Mouse (Mus musculus) forebrain, embryonic 15.5 days (tissue): Measurements from ENCODE around the gene Tlr2. TPM values are rescaled to one million over a fixed set of nuclear protein-coding genes. Genes with fewer than 3 reads are reported as not detected.

Source experiments
- ATAC-seq: fragments of 200-750 bp; cut with Nextera tagmentation; replicated peaks from 2 replicates; pipeline ENCODE4 v1.8.0; 2017; ENCODE audit warnings: mild to moderate bottlenecking, moderate TSS enrichment, moderate library complexity
- H3K27ac ChIP-seq: fragments of 300-500 bp; sonication (generic); replicated peaks from 2 replicates; pipeline ENCODE4 v1.5.1; 2015; ENCODE audit warnings: mild to moderate bottlenecking, inconsistent platforms
- H3K27me3 ChIP-seq: fragments of 300-500 bp; sonication (generic); 2 replicates; pipeline ENCODE4 v1.6.1; 2015; ENCODE audit warnings: inconsistent platforms
- H3K36me3 ChIP-seq: fragments of 300-500 bp; sonication (generic); 2 replicates; pipeline ENCODE4 v1.6.1; 2015; ENCODE audit warnings: mild to moderate bottlenecking, inconsistent platforms
- H3K4me1 ChIP-seq: fragments of 300-500 bp; sonication (generic); 2 replicates; pipeline ENCODE4 v1.6.1; 2015; ENCODE audit warnings: inconsistent platforms
- H3K4me2 ChIP-seq: fragments of 300-500 bp; sonication (generic); replicated peaks from 2 replicates; pipeline ENCODE4 v1.6.1; 2015; ENCODE audit warnings: mild to moderate bottlenecking, inconsistent platforms
- H3K4me3 ChIP-seq: fragments of 300-500 bp; sonication (generic); 2 replicates; pipeline ENCODE4 v1.5.1; 2015; ENCODE audit warnings: mild to moderate bottlenecking, inconsistent platforms
- H3K9ac ChIP-seq: fragments of 300-500 bp; sonication (generic); replicated peaks from 2 replicates; pipeline ENCODE4 v1.6.1; 2015; ENCODE audit warnings: mild to moderate bottlenecking, inconsistent platforms
- H3K9me3 ChIP-seq: fragments of 300-500 bp; sonication (generic); 2 replicates; pipeline ENCODE4 v1.6.1; 2016; ENCODE audit warnings: inconsistent platforms
- WGBS: fragments of 180-500 bp; shearing (Covaris S2); methylation state at CpG from one replicate; pipeline ENCODE4 v1.1.7; 2015; ENCODE audit warnings: mixed read lengths; 5-methylcytosine and 5-hydroxymethylcytosine counted together
- polyA plus RNA-seq: library from polyadenylated mRNA; unstranded; fragments of >200 nt; fragmentation: Nextera tagmentation; extraction: Ambion mirVana; gene quantifications from 2 replicates; pipeline ENCODE4 v1.2.1, GENCODE M21; 2015

Tlr2 gene
- polyA plus RNA-seq, 1 experiment from 2014 or later, result 0.99 TPM

DNA sequence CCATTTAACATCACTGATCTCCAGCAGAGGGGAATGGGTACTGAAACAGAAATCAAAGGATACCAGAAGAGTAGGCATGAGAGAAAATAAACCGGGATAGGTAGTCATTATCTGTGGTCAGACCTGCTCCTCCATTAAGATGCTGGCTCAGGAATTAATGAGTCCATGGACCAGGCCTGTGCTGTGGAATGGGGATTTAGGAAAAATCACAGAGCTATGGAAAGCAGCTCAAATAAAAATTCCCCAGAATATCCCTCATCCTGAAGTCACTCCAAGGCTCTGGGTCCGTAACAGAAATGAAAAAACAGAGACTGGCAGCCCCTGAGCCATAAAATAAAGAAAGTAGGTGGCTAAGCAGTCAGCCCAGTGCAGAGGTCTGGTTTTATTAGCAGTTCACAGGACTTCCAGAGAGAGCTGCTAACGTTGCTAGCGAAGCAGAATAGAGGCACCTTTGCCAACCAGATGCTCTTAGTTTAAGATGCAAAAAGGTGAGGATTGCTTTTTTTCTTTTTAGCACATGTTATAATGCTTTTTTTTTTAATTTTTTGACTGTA is 25.1 kb downstream of the Tlr2 start:
- 73% methylated on average over 4 of the region's 4 CpGs for WGBS
- ATAC-seq, result no peak

DNA sequence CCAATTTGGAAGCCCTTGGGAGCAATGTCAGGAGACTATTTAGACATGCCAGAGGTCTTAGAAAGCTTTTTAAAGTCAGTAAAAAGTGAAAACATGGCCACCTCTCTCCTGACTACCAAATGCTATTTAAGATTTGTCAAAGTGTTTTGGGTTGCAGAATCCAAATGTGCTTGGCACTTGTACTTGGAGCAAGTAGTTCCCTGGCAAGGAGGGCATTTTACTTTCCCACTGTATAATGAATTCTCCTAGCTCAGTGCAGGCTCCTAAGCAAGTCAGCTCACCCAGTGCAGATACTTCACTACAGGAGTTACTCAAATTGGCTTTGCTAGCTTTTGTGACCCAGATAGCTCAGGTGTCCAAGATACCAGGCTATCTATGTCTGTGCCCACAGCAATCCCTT is 28.7 kb downstream of the Tlr2 start:
- H3K4me3 ChIP-seq, result no peak overlapping the region
- no peak for ATAC-seq
- H3K27ac ChIP-seq, result no peak overlapping the region
- no peaks in the 10 kb centered on the region for H3K27me3 ChIP-seq
- no peak overlapping the region for H3K9ac ChIP-seq
- no peak overlapping the region for H3K4me2 ChIP-seq
- H3K36me3 ChIP-seq, result no peaks in the 10 kb centered on the region
- no peaks in the 10 kb centered on the region for H3K4me1 ChIP-seq
- no peaks in the 10 kb centered on the region for H3K9me3 ChIP-seq

More for the DNA sequence above, 25.1 kb downstream of the Tlr2 start:
- Histone ChIP-seq H3K27me3 (no peaks in the 10 kb centered on the region), H3K9me3 (no peaks in the 10 kb centered on the region), H3K4me2 (no peak overlapping the region), H3K4me1 (no peaks in the 10 kb centered on the region), H3K36me3 (no peaks in the 10 kb centered on the region), H3K4me3 (no peak overlapping the region), H3K9ac (no peak overlapping the region), H3K27ac (no peak overlapping the region)

DNA sequence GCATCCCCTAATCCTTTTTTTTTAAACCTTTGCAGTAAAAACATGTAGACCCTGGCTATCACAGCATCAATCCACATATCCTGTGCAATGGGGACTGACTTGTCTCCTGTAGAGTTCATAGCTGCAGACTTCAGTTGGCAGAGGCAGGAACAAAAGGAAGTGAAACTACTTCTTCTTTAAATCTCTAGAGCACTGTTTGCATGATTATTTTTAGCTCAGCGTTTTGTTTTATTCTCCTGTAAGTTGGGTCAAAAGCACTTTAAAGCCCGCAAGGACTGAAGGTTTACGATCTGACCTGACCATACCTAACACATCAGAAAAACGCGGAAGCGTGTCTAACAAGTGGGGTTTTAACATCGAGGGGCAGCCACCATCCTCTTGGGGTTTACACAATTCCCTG is 29.6 kb downstream of the Tlr2 start:
- Histone ChIP-seq H3K4me1 (no peaks in the 10 kb centered on the region), H3K9me3 (no peaks in the 10 kb centered on the region), H3K4me3 (no peak overlapping the region), H3K36me3 (no peaks in the 10 kb centered on the region), H3K9ac (no peak overlapping the region), H3K4me2 (no peak overlapping the region), H3K27me3 (no peaks in the 10 kb centered on the region), H3K27ac (no peak overlapping the region)
- 87% methylated on average over 7 of the region's 7 CpGs for WGBS
- ATAC-seq, result no peak

DNA sequence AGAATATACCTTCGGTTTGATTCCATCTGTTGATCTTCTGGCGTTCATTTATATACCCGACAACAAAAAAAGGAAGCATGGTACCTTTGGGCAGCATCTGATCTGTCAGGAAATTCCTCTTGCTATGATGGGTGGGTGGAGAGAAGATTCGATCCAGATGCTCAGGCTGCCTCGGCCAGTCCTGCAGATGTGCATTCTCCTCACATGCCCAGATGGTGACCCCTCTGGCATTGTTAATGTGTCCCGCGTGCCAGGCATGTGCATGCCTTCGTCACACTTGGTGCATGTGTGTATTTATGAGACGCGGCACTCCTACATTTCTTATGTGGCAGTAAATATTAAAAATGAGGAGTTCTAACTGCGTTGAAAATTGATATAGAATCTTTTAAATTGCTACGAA is 33.1 kb downstream of the Tlr2 start:
- ATAC-seq, result no peak
- whole genome bisulfite sequencing, result 91% methylated on average over 12 of the region's 12 CpGs
- H3K4me3 ChIP-seq, result no peak overlapping the region

DNA sequence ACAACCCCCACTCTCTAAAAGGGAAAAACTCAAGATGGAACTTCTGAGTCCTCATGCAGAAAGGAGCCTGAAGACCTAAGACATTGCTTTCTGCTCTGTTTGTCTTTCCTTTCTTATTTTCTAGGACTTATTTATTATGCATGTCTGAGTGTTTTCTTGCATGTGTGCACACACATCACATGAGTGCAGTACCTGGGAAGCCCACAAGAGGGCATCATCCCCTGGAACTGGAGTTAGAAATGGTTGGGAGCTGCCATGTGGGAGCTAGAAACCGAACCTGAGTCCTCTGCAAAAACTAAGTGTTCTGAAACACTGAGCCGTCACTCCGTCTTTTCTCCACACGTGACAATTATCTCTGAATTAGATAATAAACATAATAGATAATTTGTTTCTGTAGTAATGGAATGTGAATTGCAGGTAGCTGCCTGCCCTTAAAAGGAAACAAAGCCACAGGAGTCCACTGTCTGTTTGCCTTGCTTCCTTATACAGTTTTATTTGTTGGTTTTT is 39.9 kb downstream of the Tlr2 start:
- H3K36me3 ChIP-seq, result no peaks in the 10 kb centered on the region
- no peak overlapping the region for H3K27ac ChIP-seq
- H3K4me2 ChIP-seq, result no peak overlapping the region
- no peak for ATAC-seq
- H3K9ac ChIP-seq, result no peak overlapping the region
- WGBS, result 92% methylated on average over 4 of the region's 4 CpGs
- H3K4me3 ChIP-seq, result no peak overlapping the region
- no peaks in the 10 kb centered on the region for H3K9me3 ChIP-seq
- no peaks in the 10 kb centered on the region for H3K4me1 ChIP-seq
- no peaks in the 10 kb centered on the region for H3K27me3 ChIP-seq

More for the DNA sequence above, 33.1 kb downstream of the Tlr2 start:
- H3K4me2 ChIP-seq, result no peak overlapping the region
- H3K9me3 ChIP-seq, result no peaks in the 10 kb centered on the region
- H3K27ac ChIP-seq, result no peak overlapping the region
- no peaks in the 10 kb centered on the region for H3K27me3 ChIP-seq
- H3K4me1 ChIP-seq, result no peaks in the 10 kb centered on the region
- H3K9ac ChIP-seq, result no peak overlapping the region
- H3K36me3 ChIP-seq, result no peaks in the 10 kb centered on the region

DNA sequence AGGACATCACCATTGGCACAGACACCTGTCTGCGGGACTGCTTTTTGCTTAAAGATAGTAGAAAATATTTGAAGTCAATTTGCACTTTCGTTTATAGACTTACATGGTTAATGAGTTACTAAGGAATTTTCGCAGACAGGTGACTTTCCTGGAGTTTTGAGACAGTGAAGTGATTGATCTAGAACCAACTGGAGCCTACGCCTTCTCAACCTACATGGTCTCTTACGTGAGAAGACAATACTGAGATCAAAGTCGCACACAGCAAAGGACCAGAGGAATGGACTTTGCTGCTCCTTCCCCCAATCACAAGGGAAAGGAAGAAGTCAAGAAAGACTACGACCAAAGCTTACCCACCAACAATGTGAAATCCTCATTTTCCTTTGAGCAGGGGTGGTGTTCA is 42.1 kb downstream of the Tlr2 start:
- Histone ChIP-seq H3K27me3 (no peaks in the 10 kb centered on the region), H3K4me2 (no peak overlapping the region), H3K36me3 (no peaks in the 10 kb centered on the region), H3K27ac (no peak overlapping the region), H3K4me3 (no peak overlapping the region), H3K9me3 (no peaks in the 10 kb centered on the region), H3K9ac (no peak overlapping the region), H3K4me1 (no peaks in the 10 kb centered on the region)
- no peak for ATAC-seq
- 93% methylated on average over 7 of the region's 7 CpGs for WGBS

DNA sequence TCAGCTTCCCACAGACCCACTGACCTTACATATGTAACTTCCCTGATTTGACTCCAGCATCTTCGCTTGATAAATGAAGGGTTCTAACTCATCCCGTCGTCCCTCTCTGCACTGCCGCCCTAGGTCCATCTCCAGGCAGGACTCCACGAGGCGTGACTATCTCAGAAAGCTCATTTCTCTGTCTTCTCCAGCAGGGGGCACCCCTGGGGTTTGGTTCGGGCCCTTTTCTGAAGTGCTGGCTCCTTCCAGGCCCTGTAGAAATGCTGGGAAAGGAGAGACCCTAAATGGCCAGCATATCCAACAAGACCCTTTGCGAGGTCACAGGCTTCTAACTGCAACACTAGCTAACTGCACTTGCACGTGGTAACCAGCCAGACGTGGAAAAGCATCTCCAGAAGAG is 43.7 kb downstream of the Tlr2 start:
- WGBS, result 7% methylated on average over 10 of the region's 10 CpGs
- peak; percentile 71 for ATAC-seq
- no peak overlapping the region for H3K4me2 ChIP-seq

DNA sequence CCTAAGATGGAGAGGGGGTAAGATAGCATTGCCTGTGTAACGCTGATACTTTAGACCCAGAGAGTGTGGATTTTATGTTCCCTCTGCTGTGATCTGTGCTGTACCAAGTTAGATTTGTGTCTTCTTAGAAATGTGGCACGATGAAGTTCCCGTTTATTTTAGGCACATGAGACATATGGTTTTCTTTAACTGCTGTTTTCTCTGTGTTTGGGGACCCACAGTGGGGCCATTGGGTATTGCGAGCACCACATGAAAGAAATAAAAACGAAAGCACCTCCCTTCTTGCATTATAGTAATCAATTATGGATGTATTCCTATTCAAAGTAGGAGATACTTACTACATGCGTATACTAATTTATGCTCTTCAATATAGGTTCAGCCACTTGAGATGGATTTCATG is 44.5 kb downstream of the Tlr2 start:
- no peak overlapping the region for H3K4me3 ChIP-seq
- H3K9ac ChIP-seq, result no peak overlapping the region
- H3K4me1 ChIP-seq, result no peaks in the 10 kb centered on the region
- no peak for ATAC-seq
- H3K27ac ChIP-seq, result no peak overlapping the region
- no peak overlapping the region for H3K4me2 ChIP-seq
- no peaks in the 10 kb centered on the region for H3K27me3 ChIP-seq
- 81% methylated on average over 6 of the region's 6 CpGs for WGBS
- H3K36me3 ChIP-seq, result no peaks in the 10 kb centered on the region
- no peaks in the 10 kb centered on the region for H3K9me3 ChIP-seq

More for the DNA sequence above, 43.7 kb downstream of the Tlr2 start:
- Histone ChIP-seq H3K27ac (no peak overlapping the region), H3K4me3 (no peak overlapping the region), H3K36me3 (no peaks in the 10 kb centered on the region), H3K9ac (no peak overlapping the region), H3K4me1 (no peaks in the 10 kb centered on the region), H3K9me3 (no peaks in the 10 kb centered on the region), H3K27me3 (no peaks in the 10 kb centered on the region)

DNA sequence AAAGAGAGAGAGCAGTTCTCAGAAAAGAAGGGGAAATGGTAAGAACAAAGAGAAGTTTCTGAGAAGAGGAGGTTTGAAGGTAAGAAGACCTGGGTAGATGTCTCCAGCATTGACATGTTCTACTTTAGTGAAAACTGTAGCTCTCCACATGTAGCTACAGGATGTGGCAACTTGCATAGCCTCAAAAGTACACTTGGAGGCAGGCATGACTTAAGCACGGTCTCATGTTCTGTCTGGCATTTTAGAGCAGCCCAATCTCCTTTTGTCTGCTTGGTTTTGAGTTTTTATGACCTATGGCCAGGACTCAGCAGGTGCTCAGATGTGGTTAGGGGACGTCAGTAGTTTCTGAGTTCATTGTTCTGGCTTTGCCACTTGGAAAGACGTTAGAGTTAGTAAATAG is 50.1 kb downstream of the Tlr2 start:
- ATAC-seq, result no peak
- Histone ChIP-seq H3K9me3 (no peaks in the 10 kb centered on the region), H3K4me1 (no peaks in the 10 kb centered on the region), H3K9ac (no peak overlapping the region), H3K27me3 (no peaks in the 10 kb centered on the region), H3K4me2 (no peak overlapping the region), H3K27ac (no peak overlapping the region), H3K36me3 (no peaks in the 10 kb centered on the region), H3K4me3 (no peak overlapping the region)
- WGBS, result 53% methylated on average over 3 of the region's 3 CpGs

DNA sequence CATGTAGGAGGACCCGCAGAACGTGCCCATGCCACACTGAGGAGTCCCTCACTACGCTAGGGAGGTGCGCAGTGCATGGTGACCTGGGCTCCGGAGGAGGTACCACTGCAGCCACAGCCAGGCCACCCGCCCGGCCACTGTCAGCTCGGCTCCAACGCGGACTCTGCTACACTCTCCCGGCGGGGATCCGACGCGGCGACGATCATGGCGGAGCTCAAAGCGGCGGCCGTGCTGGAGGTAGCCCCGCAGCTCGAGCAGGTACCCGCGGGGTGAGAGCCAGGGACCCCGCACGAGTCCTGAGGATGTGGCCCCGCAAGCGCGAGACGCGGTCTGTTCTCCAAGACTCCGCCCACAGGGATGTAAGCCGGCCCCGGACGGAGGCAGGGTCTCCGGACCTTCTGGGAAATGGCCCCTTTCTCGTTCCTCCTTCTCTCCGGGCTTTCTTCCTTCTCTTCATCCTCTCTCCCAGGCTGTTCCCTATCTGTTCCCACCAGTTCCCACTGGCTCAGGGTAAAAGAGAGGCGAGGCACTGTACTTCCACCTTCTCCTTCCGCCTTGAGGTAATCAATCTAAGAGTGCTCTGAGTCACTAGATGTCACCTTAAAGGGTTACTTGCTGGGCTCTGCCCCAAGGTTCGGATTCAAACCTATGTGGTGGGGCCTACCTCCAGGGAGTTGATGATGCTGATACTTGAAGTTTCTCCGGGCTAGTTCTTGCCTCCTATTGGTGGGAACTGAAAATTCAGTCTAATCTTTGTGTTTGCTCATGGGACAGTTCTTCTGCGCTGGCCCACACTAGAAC is 51.7 kb downstream of the Tlr2 start:
- Histone ChIP-seq H3K4me1 (no peaks in the 10 kb centered on the region), H3K27me3 (no peaks in the 10 kb centered on the region), H3K4me2 (peak overlapping the region; percentile 87), H3K27ac (no peak overlapping the region), H3K4me3 (peak overlapping the region; percentile 52), H3K9ac (peak overlapping the region; percentile 60), H3K36me3 (no peaks in the 10 kb centered on the region), H3K9me3 (no peaks in the 10 kb centered on the region)
- 2% methylated on average over 44 of the region's 44 CpGs for WGBS
- ATAC-seq, result peak; percentile 74

DNA sequence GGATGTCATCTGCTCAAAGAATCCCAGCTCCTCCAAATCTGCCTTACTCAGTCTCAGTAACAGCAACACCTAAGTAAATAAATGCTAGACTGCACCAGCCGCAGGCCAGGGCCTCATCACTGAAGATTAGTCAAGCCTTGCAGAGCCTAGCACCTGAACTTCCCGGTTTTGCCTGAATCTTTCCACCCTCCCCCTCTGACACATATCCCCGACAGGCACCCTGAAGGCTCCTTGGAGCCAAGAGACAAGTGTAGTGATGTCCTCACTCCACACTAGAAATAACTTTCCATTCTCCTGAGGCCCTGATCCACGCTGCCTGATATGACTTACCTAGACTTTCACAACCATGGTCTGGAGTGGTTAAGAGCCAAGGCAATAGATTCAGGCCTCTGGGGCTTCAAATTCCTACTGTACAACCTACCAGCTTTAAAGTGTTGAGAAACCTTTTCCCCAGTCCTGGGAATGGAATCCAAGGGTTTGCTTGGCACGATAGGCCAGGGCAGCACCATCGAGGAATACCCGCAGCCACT is 53.7 kb downstream of the Tlr2 start:
- H3K4me1 ChIP-seq, result no peaks in the 10 kb centered on the region
- no peaks in the 10 kb centered on the region for H3K9me3 ChIP-seq
- no peaks in the 10 kb centered on the region for H3K36me3 ChIP-seq
- no peaks in the 10 kb centered on the region for H3K27me3 ChIP-seq
- H3K27ac ChIP-seq, result no peak overlapping the region
- no peak overlapping the region for H3K4me3 ChIP-seq
- no peak overlapping the region for H3K9ac ChIP-seq
- no peak for ATAC-seq
- H3K4me2 ChIP-seq, result no peak overlapping the region
- whole genome bisulfite sequencing, result 91% methylated on average over 7 of the region's 7 CpGs

DNA sequence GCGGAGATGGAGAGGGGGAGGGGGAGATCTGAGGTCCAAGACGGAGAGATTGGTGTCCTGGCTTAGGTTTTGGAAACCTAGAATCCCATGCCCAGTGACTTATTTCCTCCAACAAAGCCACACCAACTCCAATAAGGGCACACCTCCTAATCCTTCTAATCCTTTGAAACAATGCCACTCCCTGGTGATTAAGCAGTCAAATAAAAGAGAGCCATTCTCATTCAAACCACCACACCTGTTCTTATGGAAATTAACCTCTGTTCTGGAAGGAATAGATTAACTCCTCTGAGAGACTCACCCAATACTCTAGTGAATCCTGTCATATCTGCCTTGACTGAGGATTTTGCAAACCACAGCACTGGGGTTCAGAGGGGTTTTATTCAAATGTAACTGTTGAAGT is 54.5 kb downstream of the Tlr2 start:
- H3K4me3 ChIP-seq, result no peak overlapping the region
- H3K9me3 ChIP-seq, result no peaks in the 10 kb centered on the region
- 47% methylated on average over 2 of the region's 2 CpGs for WGBS
- no peak overlapping the region for H3K9ac ChIP-seq
- no peaks in the 10 kb centered on the region for H3K27me3 ChIP-seq
- no peak overlapping the region for H3K27ac ChIP-seq
- no peaks in the 10 kb centered on the region for H3K4me1 ChIP-seq
- H3K4me2 ChIP-seq, result no peak overlapping the region
- H3K36me3 ChIP-seq, result no peaks in the 10 kb centered on the region
- ATAC-seq, result no peak
